Mouse (Mus musculus): ENCODE measurements around the gene Utp14b. TPM values are rescaled to one million over a fixed set of nuclear protein-coding genes. Genes with fewer than 3 reads are reported as not detected.

Gene Utp14b
- 3.5 and 4.2 TPM in 2 replicates for polyA plus RNA-seq (2016; fragmentation: Nextera tagmentation; extraction: Ambion mirVana)

GRCm38 (mm10) chr1:78657671-78658440, at the start of gene Utp14b, which contains the start of gene Acsl3:
TSS of gene Utp14b (plus strand) at chr1:78658038.
TSS of gene Acsl3 (plus strand) at chr1:78657825.
- Histone ChIP-seq H3K27me3 (no peaks in the 10 kb centered on the region), H3K4me3 (replicated peaks) (peak within 1 kb of the TSS; percentile 97), H3K27ac (peak within 1 kb of the TSS; percentile 98), H3K4me2 (peak within 1 kb of the TSS; percentile 79), H3K4me1 (peaks cover 35% of the 10 kb centered on the region), H3K36me3 (replicated peaks) (no peaks in the 10 kb centered on the region), H3K9ac (peak within 1 kb of the TSS; percentile 97), H3K9me3 (no peaks in the 10 kb centered on the region)
- ATAC-seq (ENCODE audit: low FRiP score) = peak; percentile 100
- under 1% methylated on average over 104 of the region's 104 CpGs for WGBS

GRCm38 (mm10) chr1:78609134-78609907, 48.5 kb upstream of the Utp14b start:
- no peak overlapping the region for H3K4me3 ChIP-seq (replicated peaks)
- H3K9me3 ChIP-seq = no peaks in the 10 kb centered on the region
- ATAC-seq (ENCODE audit: low FRiP score) = no peak
- H3K4me1 ChIP-seq = no peaks in the 10 kb centered on the region
- H3K36me3 ChIP-seq (replicated peaks) = no peaks in the 10 kb centered on the region
- H3K27ac ChIP-seq = no peak overlapping the region
- H3K27me3 ChIP-seq = no peaks in the 10 kb centered on the region
- WGBS = 28% methylated on average over 12 of the region's 12 CpGs
- no peak overlapping the region for H3K4me2 ChIP-seq
- H3K9ac ChIP-seq = no peak overlapping the region

GRCm38 (mm10) chr1:78611039-78611438, 46.8 kb upstream of the Utp14b start:
- no peaks in the 10 kb centered on the region for H3K9me3 ChIP-seq
- no peaks in the 10 kb centered on the region for H3K27me3 ChIP-seq
- no peaks in the 10 kb centered on the region for H3K36me3 ChIP-seq (replicated peaks)
- ATAC-seq (ENCODE audit: low FRiP score) = no peak
- H3K9ac ChIP-seq = no peak overlapping the region
- H3K4me3 ChIP-seq (replicated peaks) = no peak overlapping the region
- H3K4me2 ChIP-seq = no peak overlapping the region
- H3K27ac ChIP-seq = no peak overlapping the region
- H3K4me1 ChIP-seq = no peaks in the 10 kb centered on the region
- 80% methylated on average over 4 of the region's 4 CpGs for WGBS

- H3K4me1 ChIP-seq = no peaks in the 10 kb centered on the region
- no peak overlapping the region for H3K27ac ChIP-seq
- ATAC-seq (ENCODE audit: low FRiP score) = no peak
- H3K4me2 ChIP-seq = no peak overlapping the region
- H3K9me3 ChIP-seq = no peaks in the 10 kb centered on the region
- H3K9ac ChIP-seq = no peak overlapping the region
- H3K36me3 ChIP-seq (replicated peaks) = no peaks in the 10 kb centered on the region
- H3K27me3 ChIP-seq = no peaks in the 10 kb centered on the region
- 89% methylated on average over 1 of the region's 1 CpGs for WGBS
- no peak overlapping the region for H3K4me3 ChIP-seq (replicated peaks)
Measured at GRCm38 (mm10) chr1:78612959-78613358, 44.9 kb upstream of the Utp14b start.

- Histone ChIP-seq H3K4me3 (replicated peaks) (no peak overlapping the region), H3K9me3 (no peaks in the 10 kb centered on the region), H3K36me3 (replicated peaks) (no peaks in the 10 kb centered on the region), H3K9ac (no peak overlapping the region), H3K27me3 (no peaks in the 10 kb centered on the region), H3K4me1 (no peaks in the 10 kb centered on the region), H3K4me2 (no peak overlapping the region), H3K27ac (no peak overlapping the region)
- no peak for ATAC-seq (ENCODE audit: low FRiP score)
- WGBS = 92% methylated on average over 2 of the region's 2 CpGs
Measured at GRCm38 (mm10) chr1:78624352-78624751, 33.5 kb upstream of the Utp14b start.

- no peak overlapping the region for H3K4me2 ChIP-seq
- no peak overlapping the region for H3K9ac ChIP-seq
- H3K36me3 ChIP-seq (replicated peaks) = no peaks in the 10 kb centered on the region
- no peak overlapping the region for H3K4me3 ChIP-seq (replicated peaks)
- ATAC-seq (ENCODE audit: low FRiP score) = no peak
- no peaks in the 10 kb centered on the region for H3K9me3 ChIP-seq
- no peaks in the 10 kb centered on the region for H3K4me1 ChIP-seq
- WGBS = 58% methylated on average over 3 of the region's 3 CpGs
- no peaks in the 10 kb centered on the region for H3K27me3 ChIP-seq
- H3K27ac ChIP-seq = no peak overlapping the region
Measured at GRCm38 (mm10) chr1:78634486-78634885, 23.4 kb upstream of the Utp14b start.

GRCm38 (mm10) chr1:78640871-78641270, 17.0 kb upstream of the Utp14b start:
- no peak for ATAC-seq (ENCODE audit: low FRiP score)
- no peak overlapping the region for H3K4me2 ChIP-seq
- no peaks in the 10 kb centered on the region for H3K36me3 ChIP-seq (replicated peaks)
- no peaks in the 10 kb centered on the region for H3K27me3 ChIP-seq
- no peak overlapping the region for H3K27ac ChIP-seq
- no peaks in the 10 kb centered on the region for H3K4me1 ChIP-seq
- H3K9me3 ChIP-seq = no peaks in the 10 kb centered on the region
- no peak overlapping the region for H3K9ac ChIP-seq
- H3K4me3 ChIP-seq (replicated peaks) = no peak overlapping the region

- Histone ChIP-seq H3K9me3 (no peaks in the 10 kb centered on the region), H3K27me3 (no peaks in the 10 kb centered on the region), H3K9ac (no peak overlapping the region), H3K4me3 (replicated peaks) (no peak overlapping the region), H3K36me3 (replicated peaks) (no peaks in the 10 kb centered on the region), H3K4me2 (no peak overlapping the region), H3K27ac (no peak overlapping the region), H3K4me1 (no peaks in the 10 kb centered on the region)
- no peak for ATAC-seq (ENCODE audit: low FRiP score)
- 94% methylated on average over 3 of the region's 3 CpGs for WGBS
Measured at GRCm38 (mm10) chr1:78641791-78642190, 16.0 kb upstream of the Utp14b start.

GRCm38 (mm10) chr1:78642197-78642596, 15.6 kb upstream of the Utp14b start:
- ATAC-seq (ENCODE audit: low FRiP score) = no peak
- WGBS = 87% methylated on average over 2 of the region's 2 CpGs
- no peaks in the 10 kb centered on the region for H3K4me1 ChIP-seq
- no peak overlapping the region for H3K9ac ChIP-seq
- no peaks in the 10 kb centered on the region for H3K9me3 ChIP-seq
- H3K4me2 ChIP-seq = no peak overlapping the region
- no peak overlapping the region for H3K27ac ChIP-seq
- H3K36me3 ChIP-seq (replicated peaks) = no peaks in the 10 kb centered on the region
- no peak overlapping the region for H3K4me3 ChIP-seq (replicated peaks)
- H3K27me3 ChIP-seq = no peaks in the 10 kb centered on the region

- H3K9me3 ChIP-seq = no peaks in the 10 kb centered on the region
- H3K27ac ChIP-seq = no peak overlapping the region
- no peak overlapping the region for H3K4me3 ChIP-seq (replicated peaks)
- no peaks in the 10 kb centered on the region for H3K36me3 ChIP-seq (replicated peaks)
- H3K27me3 ChIP-seq = no peaks in the 10 kb centered on the region
- 78% methylated on average over 8 of the region's 8 CpGs for WGBS
- no peak overlapping the region for H3K4me2 ChIP-seq
- H3K9ac ChIP-seq = no peak overlapping the region
- ATAC-seq (ENCODE audit: low FRiP score) = no peak
- peaks cover 7% of the 10 kb centered on the region for H3K4me1 ChIP-seq
Measured at GRCm38 (mm10) chr1:78647317-78647885, 10.4 kb upstream of the Utp14b start.

GRCm38 (mm10) chr1:78649269-78650061, 8.4 kb upstream of the Utp14b start:
- no peak overlapping the region for H3K4me3 ChIP-seq (replicated peaks)
- H3K4me1 ChIP-seq = peaks cover 7% of the 10 kb centered on the region
- no peak for ATAC-seq (ENCODE audit: low FRiP score)
- H3K36me3 ChIP-seq (replicated peaks) = no peaks in the 10 kb centered on the region
- no peak overlapping the region for H3K9ac ChIP-seq
- 46% methylated on average over 6 of the region's 6 CpGs for WGBS
- no peak overlapping the region for H3K27ac ChIP-seq
- no peaks in the 10 kb centered on the region for H3K9me3 ChIP-seq
- H3K27me3 ChIP-seq = no peaks in the 10 kb centered on the region
- no peak overlapping the region for H3K4me2 ChIP-seq

GRCm38 (mm10) chr1:78656472-78656871, 1.4 kb upstream of the Utp14b start:
- 11% methylated on average over 2 of the region's 2 CpGs for WGBS
- H3K9ac ChIP-seq = no peak overlapping the region
- no peak overlapping the region for H3K4me3 ChIP-seq (replicated peaks)
- 0 out of 2 replicates have a peak overlapping the region, but pooled peaks have one; percentile 36 for H3K27ac ChIP-seq
- no peaks in the 10 kb centered on the region for H3K27me3 ChIP-seq
- no peak for ATAC-seq (ENCODE audit: low FRiP score)
- peaks cover 33% of the 10 kb centered on the region for H3K4me1 ChIP-seq
- H3K9me3 ChIP-seq = no peaks in the 10 kb centered on the region
- no peaks in the 10 kb centered on the region for H3K36me3 ChIP-seq (replicated peaks)
- no peak overlapping the region for H3K4me2 ChIP-seq
